Mouse (Mus musculus) forebrain, embryonic 15.5 days (tissue): ENCODE measurements around the gene Chgb. TPM values are rescaled to one million over a fixed set of nuclear protein-coding genes. Genes with fewer than 3 reads are reported as not detected.

Experiments
- ATAC-seq: fragments of 200-750 bp; cut with Nextera tagmentation; replicated peaks from 2 replicates; pipeline ENCODE4 v1.8.0; 2017; ENCODE audit warnings: mild to moderate bottlenecking, moderate TSS enrichment, moderate library complexity
- H3K27ac ChIP-seq: fragments of 300-500 bp; sonication (generic); replicated peaks from 2 replicates; pipeline ENCODE4 v1.5.1; 2015; ENCODE audit warnings: mild to moderate bottlenecking, inconsistent platforms
- H3K27me3 ChIP-seq: fragments of 300-500 bp; sonication (generic); 2 replicates; pipeline ENCODE4 v1.6.1; 2015; ENCODE audit warnings: inconsistent platforms
- H3K36me3 ChIP-seq: fragments of 300-500 bp; sonication (generic); 2 replicates; pipeline ENCODE4 v1.6.1; 2015; ENCODE audit warnings: mild to moderate bottlenecking, inconsistent platforms
- H3K4me1 ChIP-seq: fragments of 300-500 bp; sonication (generic); 2 replicates; pipeline ENCODE4 v1.6.1; 2015; ENCODE audit warnings: inconsistent platforms
- H3K4me2 ChIP-seq: fragments of 300-500 bp; sonication (generic); replicated peaks from 2 replicates; pipeline ENCODE4 v1.6.1; 2015; ENCODE audit warnings: mild to moderate bottlenecking, inconsistent platforms
- H3K4me3 ChIP-seq: fragments of 300-500 bp; sonication (generic); 2 replicates; pipeline ENCODE4 v1.5.1; 2015; ENCODE audit warnings: mild to moderate bottlenecking, inconsistent platforms
- H3K9ac ChIP-seq: fragments of 300-500 bp; sonication (generic); replicated peaks from 2 replicates; pipeline ENCODE4 v1.6.1; 2015; ENCODE audit warnings: mild to moderate bottlenecking, inconsistent platforms
- H3K9me3 ChIP-seq: fragments of 300-500 bp; sonication (generic); 2 replicates; pipeline ENCODE4 v1.6.1; 2016; ENCODE audit warnings: inconsistent platforms
- WGBS: fragments of 180-500 bp; shearing (Covaris S2); methylation state at CpG from one replicate; pipeline ENCODE4 v1.1.7; 2015; ENCODE audit warnings: mixed read lengths; 5-methylcytosine and 5-hydroxymethylcytosine counted together
- polyA plus RNA-seq: library from polyadenylated mRNA; unstranded; fragments of >200 nt; fragmentation: Nextera tagmentation; extraction: Ambion mirVana; gene quantifications from 2 replicates; pipeline ENCODE4 v1.2.1, GENCODE M21; 2015

Gene Chgb
- polyA plus RNA-seq, 1 experiment from 2014 or later = 39.4 TPM

DNA sequence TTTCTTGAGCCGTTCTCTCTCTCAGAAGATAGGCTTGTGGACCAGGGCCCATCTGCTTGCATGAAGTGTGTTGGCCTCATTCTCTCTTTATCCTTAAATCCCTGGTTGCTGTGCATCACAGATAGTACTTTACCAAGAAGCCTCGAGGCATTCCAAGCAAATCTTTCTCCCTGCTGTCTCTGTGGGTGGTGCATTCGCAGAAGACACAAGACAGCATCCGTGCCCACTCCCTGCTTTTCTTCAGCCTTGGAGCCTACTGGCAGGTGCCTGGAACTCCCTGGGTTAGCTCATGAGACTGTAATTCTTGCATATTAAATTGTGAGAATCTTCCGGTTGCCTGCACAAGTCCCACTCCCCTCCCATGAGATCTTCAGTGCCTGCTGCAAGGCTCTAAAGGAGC is 23.2 kb upstream of the Chgb start:
- WGBS = 59% methylated on average over 5 of the region's 5 CpGs

GRCm38 (mm10) chr2:132770822-132771221 is 10.3 kb upstream of the Chgb start:
- H3K27ac ChIP-seq = no peak overlapping the region
- no peaks in the 10 kb centered on the region for H3K4me1 ChIP-seq
- H3K4me2 ChIP-seq = no peak overlapping the region
- H3K27me3 ChIP-seq = no peaks in the 10 kb centered on the region
- no peaks in the 10 kb centered on the region for H3K9me3 ChIP-seq
- H3K9ac ChIP-seq = no peak overlapping the region
- WGBS = 81% methylated on average over 1 of the region's 1 CpGs
- no peaks in the 10 kb centered on the region for H3K36me3 ChIP-seq
- no peak for ATAC-seq
- no peak overlapping the region for H3K4me3 ChIP-seq

More for the DNA sequence above, 23.2 kb upstream of the Chgb start:
- no peaks in the 10 kb centered on the region for H3K27me3 ChIP-seq
- ATAC-seq = no peak
- no peak overlapping the region for H3K9ac ChIP-seq
- H3K36me3 ChIP-seq = no peaks in the 10 kb centered on the region
- H3K4me3 ChIP-seq = no peak overlapping the region
- no peaks in the 10 kb centered on the region for H3K4me1 ChIP-seq
- no peak overlapping the region for H3K27ac ChIP-seq
- no peaks in the 10 kb centered on the region for H3K9me3 ChIP-seq
- no peak overlapping the region for H3K4me2 ChIP-seq

DNA sequence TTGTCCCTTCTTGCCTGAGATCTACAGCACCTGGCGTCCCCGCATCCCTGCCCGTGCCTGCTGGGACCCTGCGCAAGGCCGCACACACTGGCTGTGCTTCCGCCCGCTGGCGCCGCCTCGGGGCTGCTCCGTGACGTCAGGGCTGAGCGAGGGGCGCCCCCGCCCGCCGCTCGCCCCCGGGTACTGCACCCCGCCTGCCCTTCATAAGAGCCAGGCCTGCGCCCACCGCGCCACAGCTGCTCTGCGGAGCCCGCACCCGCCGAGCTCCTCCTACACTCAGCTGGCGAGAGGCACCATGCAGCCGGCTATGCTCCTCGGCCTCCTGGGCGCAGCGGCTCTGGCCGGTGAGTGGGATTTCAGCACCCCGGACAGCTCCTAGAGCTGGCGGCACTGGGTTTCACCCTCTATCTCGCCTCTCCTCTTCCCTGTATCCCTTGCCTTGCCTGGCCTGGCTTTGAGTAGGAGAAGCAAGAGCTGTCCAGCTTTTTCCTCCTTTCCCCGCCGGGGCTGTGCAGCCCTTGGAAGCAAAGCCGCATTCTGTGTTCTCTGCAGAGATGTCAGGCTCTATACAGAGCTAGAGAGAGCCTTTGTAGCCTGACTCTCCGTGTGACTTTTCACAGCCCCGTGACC is 476 bp downstream of the Chgb start:
- H3K9ac ChIP-seq = peak overlapping the region; percentile 82
- under 1% methylated on average over 41 of the region's 41 CpGs for WGBS
- peak overlapping the region; percentile 89 for H3K27ac ChIP-seq
- peak overlapping the region; percentile 70 for H3K4me3 ChIP-seq
- no peaks in the 10 kb centered on the region; the same call in 1 of the 2 replicates for H3K27me3 ChIP-seq
- no peaks in the 10 kb centered on the region for H3K9me3 ChIP-seq
- H3K4me1 ChIP-seq = 0 out of 2 replicates have a peak, but pooled peaks cover 12% of the 10 kb centered on the region
- peak; percentile 99 for ATAC-seq
- H3K4me2 ChIP-seq = peak overlapping the region; percentile 56
- H3K36me3 ChIP-seq = no peaks in the 10 kb centered on the region

DNA sequence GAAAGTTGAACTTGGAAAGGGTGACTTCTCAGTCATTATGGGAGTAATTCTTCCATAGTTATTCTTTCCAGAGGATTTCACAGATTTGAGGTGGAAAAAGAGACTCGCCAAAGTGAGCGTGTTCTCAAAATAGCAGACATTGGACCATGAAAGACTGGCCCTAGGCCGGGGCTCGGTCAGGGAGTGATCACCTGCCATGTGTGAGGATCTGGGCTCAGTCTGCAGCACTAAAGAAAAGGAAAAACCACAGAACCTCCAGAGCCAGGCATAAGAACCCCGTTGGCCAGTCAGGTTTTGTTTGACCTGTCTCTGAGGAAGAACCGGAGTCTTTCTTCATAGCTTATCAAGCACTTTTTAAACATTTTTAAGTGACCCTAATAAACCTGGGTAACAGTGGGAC is 3.0 kb downstream of the Chgb start:
- no peaks in the 10 kb centered on the region; the same call in 1 of the 2 replicates for H3K27me3 ChIP-seq
- H3K27ac ChIP-seq = no peak overlapping the region
- no peak overlapping the region for H3K9ac ChIP-seq
- WGBS = 91% methylated on average over 6 of the region's 6 CpGs
- H3K4me1 ChIP-seq = 0 out of 2 replicates have a peak, but pooled peaks cover 12% of the 10 kb centered on the region
- H3K4me2 ChIP-seq = no peak overlapping the region
- H3K4me3 ChIP-seq = no peak overlapping the region
- no peaks in the 10 kb centered on the region for H3K36me3 ChIP-seq
- ATAC-seq = no peak
- no peaks in the 10 kb centered on the region for H3K9me3 ChIP-seq

DNA sequence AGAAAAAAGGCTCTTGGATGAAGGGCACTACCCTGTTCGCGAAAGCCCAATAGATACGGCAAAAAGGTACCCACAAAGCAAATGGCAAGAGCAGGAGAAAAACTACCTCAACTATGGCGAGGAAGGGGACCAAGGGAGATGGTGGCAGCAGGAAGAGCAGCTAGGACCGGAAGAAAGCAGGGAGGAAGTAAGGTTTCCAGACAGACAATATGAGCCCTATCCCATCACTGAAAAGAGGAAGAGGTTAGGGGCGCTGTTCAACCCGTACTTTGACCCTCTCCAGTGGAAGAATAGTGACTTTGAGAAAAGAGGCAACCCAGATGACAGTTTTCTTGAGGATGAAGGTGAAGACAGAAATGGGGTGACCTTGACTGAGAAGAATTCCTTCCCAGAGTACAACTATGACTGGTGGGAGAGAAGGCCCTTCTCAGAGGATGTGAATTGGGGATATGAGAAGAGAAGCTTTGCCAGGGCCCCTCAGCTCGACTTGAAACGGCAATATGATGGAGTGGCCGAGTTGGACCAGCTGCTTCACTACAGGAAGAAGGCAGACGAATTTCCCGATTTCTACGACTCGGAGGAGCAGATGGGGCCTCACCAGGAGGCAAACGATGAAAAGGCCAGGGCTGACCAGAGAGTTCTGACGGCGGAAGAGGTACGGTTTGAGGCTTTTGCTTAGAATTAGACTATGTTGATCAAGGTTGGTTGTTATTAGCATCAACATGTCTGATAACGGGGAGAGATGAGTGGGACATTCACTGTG is 12.5 kb downstream of the Chgb start:
- no peak for ATAC-seq
- H3K27me3 ChIP-seq = no peaks in the 10 kb centered on the region
- no peaks in the 10 kb centered on the region for H3K9me3 ChIP-seq
- H3K4me1 ChIP-seq = no peaks in the 10 kb centered on the region
- no peak overlapping the region for H3K4me3 ChIP-seq
- 92% methylated on average over 19 of the region's 19 CpGs for WGBS
- H3K9ac ChIP-seq = no peak overlapping the region
- H3K4me2 ChIP-seq = no peak overlapping the region
- no peak overlapping the region for H3K27ac ChIP-seq
- peaks cover 9% of the 10 kb centered on the region; the same call in 1 of the 2 replicates for H3K36me3 ChIP-seq

DNA sequence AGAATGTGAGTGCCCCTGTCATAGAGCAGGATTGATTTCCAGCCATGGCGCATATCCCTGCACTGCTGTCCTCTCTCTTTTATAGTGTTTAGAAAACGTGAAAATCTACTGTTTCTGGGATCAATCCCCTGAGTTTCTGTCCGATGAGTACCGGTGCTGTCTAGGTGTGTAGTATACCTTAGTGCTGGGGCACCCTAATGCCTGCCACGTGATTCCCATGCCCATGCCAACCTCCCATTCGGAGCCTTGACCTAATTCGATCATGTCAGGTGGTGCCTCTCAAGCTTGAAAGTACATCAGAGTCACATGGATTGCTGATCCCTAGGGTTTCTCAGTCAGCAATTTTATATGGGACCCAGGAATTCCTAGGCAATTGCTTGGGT is 13.1 kb downstream of the Chgb start:
- Histone ChIP-seq H3K27ac (no peak overlapping the region), H3K9ac (no peak overlapping the region)
- WGBS = 86% methylated on average over 7 of the region's 7 CpGs

GRCm38 (mm10) chr2:132802976-132803375 is 21.9 kb downstream of the Chgb start:
- Histone ChIP-seq H3K4me3 (no peak overlapping the region), H3K27ac (no peak overlapping the region)
- ATAC-seq = no peak

More for the DNA sequence above, 13.1 kb downstream of the Chgb start:
- H3K36me3 ChIP-seq = peaks cover 9% of the 10 kb centered on the region; the same call in 1 of the 2 replicates
- no peaks in the 10 kb centered on the region for H3K4me1 ChIP-seq
- no peak overlapping the region for H3K4me3 ChIP-seq
- H3K27me3 ChIP-seq = no peaks in the 10 kb centered on the region
- no peak for ATAC-seq
- H3K4me2 ChIP-seq = no peak overlapping the region
- H3K9me3 ChIP-seq = no peaks in the 10 kb centered on the region

GRCm38 (mm10) chr2:132815608-132816314 is 34.7 kb downstream of the Chgb start, which contains the start of the genes Trmt6 and Mcm8:
Gene Trmt6, minus strand, starts transcription at chr2:132816055.
Gene Mcm8, plus strand, starts transcription at chr2:132816141.
- Histone ChIP-seq H3K4me1 (peaks cover 20% of the 10 kb centered on the region), H3K27ac (peak within 1 kb of the TSS; percentile 36), H3K27me3 (no peaks in the 10 kb centered on the region), H3K9me3 (no peaks in the 10 kb centered on the region), H3K9ac (peak within 1 kb of the TSS; percentile 69), H3K36me3 (peaks cover 16% of the 10 kb centered on the region), H3K4me3 (peak within 1 kb of the TSS; percentile 84), H3K4me2 (peak within 1 kb of the TSS; percentile 88)
- ATAC-seq = peak; percentile 100
- WGBS = under 1% methylated on average over 59 of the region's 59 CpGs

More at GRCm38 (mm10) chr2:132802976-132803375, 21.9 kb downstream of the Chgb start:
- no peaks in the 10 kb centered on the region for H3K9me3 ChIP-seq
- H3K4me1 ChIP-seq = no peaks in the 10 kb centered on the region
- H3K27me3 ChIP-seq = no peaks in the 10 kb centered on the region
- H3K4me2 ChIP-seq = no peak overlapping the region
- H3K9ac ChIP-seq = no peak overlapping the region
- WGBS = 86% methylated on average over 2 of the region's 2 CpGs
- H3K36me3 ChIP-seq = peaks cover 46% of the 10 kb centered on the region

DNA sequence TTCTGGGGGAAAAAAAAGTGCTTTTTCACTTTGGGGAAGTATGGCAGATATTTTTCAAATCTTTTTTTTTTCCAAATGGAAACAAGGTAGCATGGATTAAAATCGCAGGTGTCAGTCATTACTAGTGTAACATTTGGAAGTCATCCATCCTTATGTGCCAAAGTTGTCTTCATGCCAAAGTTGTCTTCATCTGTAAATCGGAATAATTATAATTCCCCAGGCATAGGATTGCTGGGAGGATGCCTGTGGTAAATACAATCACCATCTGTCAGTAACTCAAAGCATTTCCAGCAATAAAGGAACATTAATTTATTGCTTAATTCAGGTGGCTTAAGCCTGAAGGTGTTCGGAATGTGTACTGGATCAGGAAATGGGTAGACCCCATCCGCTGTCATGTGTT is 60.0 kb downstream of the Chgb start:
- H3K4me3 ChIP-seq = no peak overlapping the region
- no peaks in the 10 kb centered on the region for H3K36me3 ChIP-seq
- no peaks in the 10 kb centered on the region for H3K27me3 ChIP-seq
- no peak overlapping the region for H3K4me2 ChIP-seq
- H3K27ac ChIP-seq = peak overlapping the region; percentile 31; the same call in 1 of the 2 replicates
- H3K9me3 ChIP-seq = no peaks in the 10 kb centered on the region
- no peak for ATAC-seq
- H3K4me1 ChIP-seq = no peaks in the 10 kb centered on the region; the same call in 1 of the 2 replicates
- no peak overlapping the region for H3K9ac ChIP-seq
- WGBS = 79% methylated on average over 4 of the region's 4 CpGs

Other genes starting within 250 kb of the Chgb start
- gene Gpcpd1, start 193.5 kb upstream of the Chgb start, polyA plus RNA-seq = 85.7 and 85.9 TPM in 2 replicates
- 22.1 and 24.6 TPM in 2 replicates for gene Shld1, start 94.3 kb upstream of the Chgb start, polyA plus RNA-seq
- 28.0 and 31.7 TPM in 2 replicates for gene Trmt6, start 34.8 kb downstream of the Chgb start, polyA plus RNA-seq
- gene Mcm8, start 34.9 kb downstream of the Chgb start, polyA plus RNA-seq = 8.7 and 8.8 TPM in 2 replicates
- gene Crls1, start 65.4 kb downstream of the Chgb start, polyA plus RNA-seq = 17.3 and 20.1 TPM in 2 replicates
- gene Lrrn4, start 99.6 kb downstream of the Chgb start, polyA plus RNA-seq = 0.06 and 0.19 TPM in 2 replicates
- not detected in 2 replicates for gene Fermt1, start 164.6 kb downstream of the Chgb start, polyA plus RNA-seq